Mouse (Mus musculus): Measurements from ENCODE around the gene Klhl10.

GRCm38 (mm10) chr11:100409686-100410085, 32.0 kb upstream of the Klhl10 start:
- TF ChIP-seq CTCF (IDR thresholded peaks at IDR 0.05; ENCODE audit: borderline replicate concordance, insufficient read depth, low read length): no peak
- no peak for TF ChIP-seq POLR2A (IDR thresholded peaks at IDR 0.05; ENCODE audit: low read depth, low read length)

Data from embryonic fibroblast, embryonic 13.5 days (primary cell).